Mouse (Mus musculus): ENCODE data around the gene Trim56. TPM values are rescaled to one million over a fixed set of nuclear protein-coding genes. Genes with fewer than 3 reads are reported as not detected.

Trim56 gene
- polyA plus RNA-seq, 1 experiment from 2014 or later, result 13.4 TPM

- no peak overlapping the region for H3K4me2 ChIP-seq (replicated peaks; ENCODE audit: low read depth, low read length)
- DNase-seq (ENCODE audit: low spot score) (no peak), ATAC-seq (no peak)
- H3K9ac ChIP-seq (replicated peaks; ENCODE audit: low read depth), result no peak overlapping the region
- TF ChIP-seq EP300 (IDR thresholded peaks at IDR 0.05) (no peak), CTCF (IDR thresholded peaks at IDR 0.05) (no peak)
- H3K27me3 ChIP-seq (replicated peaks; ENCODE audit: insufficient read depth, low read length), result no peaks in the 10 kb centered on the region
- no peaks in the 10 kb centered on the region; the same call in 1 of the 2 replicates for H3K4me1 ChIP-seq (ENCODE audit: insufficient read depth, low read depth, low read length)
- no peak overlapping the region for H3K27ac ChIP-seq (ENCODE audit: low read length)
- H3K4me3 ChIP-seq (ENCODE audit: low read depth, low read length), result no peak overlapping the region
- no peaks in the 10 kb centered on the region for H3K9me3 ChIP-seq (ENCODE audit: low read length)
- WGBS, result 65% methylated on average over 8 of the region's 8 CpGs
- peaks cover 6% of the 10 kb centered on the region; the same call in 1 of the 2 replicates for H3K36me3 ChIP-seq (ENCODE audit: insufficient read depth, low read length)
These were observed 50.1 kb downstream of the Trim56 start for GRCm38 (mm10) chr5:137065923-137066322.

GRCm38 (mm10) chr5:137065454-137065853 lies 50.6 kb downstream of the Trim56 start:
- TF ChIP-seq EP300 (IDR thresholded peaks at IDR 0.05), result no peak
- no peak for TF ChIP-seq CTCF (IDR thresholded peaks at IDR 0.05)
- no peak overlapping the region for H3K4me2 ChIP-seq (replicated peaks; ENCODE audit: low read depth, low read length)
- ATAC-seq (no peak), DNase-seq (ENCODE audit: low spot score) (no peak)
- WGBS, result 64% methylated on average over 6 of the region's 6 CpGs
- no peak overlapping the region for H3K4me3 ChIP-seq (ENCODE audit: low read depth, low read length)
- no peak overlapping the region for H3K9ac ChIP-seq (replicated peaks; ENCODE audit: low read depth)
- H3K4me1 ChIP-seq (ENCODE audit: insufficient read depth, low read depth, low read length), result no peaks in the 10 kb centered on the region
- no peaks in the 10 kb centered on the region for H3K27me3 ChIP-seq (replicated peaks; ENCODE audit: insufficient read depth, low read length)
- no peak overlapping the region for H3K27ac ChIP-seq (ENCODE audit: low read length)
- no peaks in the 10 kb centered on the region for H3K9me3 ChIP-seq (ENCODE audit: low read length)
- H3K36me3 ChIP-seq (ENCODE audit: insufficient read depth, low read length), result peaks cover 6% of the 10 kb centered on the region; the same call in 1 of the 2 replicates

GRCm38 (mm10) chr5:137062601-137063000 lies 53.4 kb downstream of the Trim56 start:
- 88% methylated on average over 5 of the region's 5 CpGs for WGBS

GRCm38 (mm10) chr5:137061809-137062481 lies 54.1 kb downstream of the Trim56 start:
- no peak overlapping the region for H3K27ac ChIP-seq (ENCODE audit: low read length)

More at GRCm38 (mm10) chr5:137062601-137063000, 53.4 kb downstream of the Trim56 start:
- no peaks in the 10 kb centered on the region for H3K27me3 ChIP-seq (replicated peaks; ENCODE audit: insufficient read depth, low read length)
- TF ChIP-seq CTCF (IDR thresholded peaks at IDR 0.05) (no peak), EP300 (IDR thresholded peaks at IDR 0.05) (no peak)
- H3K36me3 ChIP-seq (ENCODE audit: insufficient read depth, low read length), result peaks cover 6% of the 10 kb centered on the region; the same call in 1 of the 2 replicates
- H3K9ac ChIP-seq (replicated peaks; ENCODE audit: low read depth), result no peak overlapping the region
- H3K4me2 ChIP-seq (replicated peaks; ENCODE audit: low read depth, low read length), result no peak overlapping the region
- DNase-seq (ENCODE audit: low spot score) (no peak), ATAC-seq (no peak)
- H3K4me3 ChIP-seq (ENCODE audit: low read depth, low read length), result no peak overlapping the region
- no peak overlapping the region for H3K27ac ChIP-seq (ENCODE audit: low read length)
- no peaks in the 10 kb centered on the region for H3K4me1 ChIP-seq (ENCODE audit: insufficient read depth, low read depth, low read length)
- H3K9me3 ChIP-seq (ENCODE audit: low read length), result no peaks in the 10 kb centered on the region

More at GRCm38 (mm10) chr5:137061809-137062481, 54.1 kb downstream of the Trim56 start:
- Histone ChIP-seq H3K9ac (replicated peaks; ENCODE audit: low read depth) (no peak overlapping the region), H3K36me3 (ENCODE audit: insufficient read depth, low read length) (peaks cover 6% of the 10 kb centered on the region; the same call in 1 of the 2 replicates), H3K4me3 (ENCODE audit: low read depth, low read length) (no peak overlapping the region), H3K27me3 (replicated peaks; ENCODE audit: insufficient read depth, low read length) (no peaks in the 10 kb centered on the region), H3K4me1 (ENCODE audit: insufficient read depth, low read depth, low read length) (no peaks in the 10 kb centered on the region), H3K4me2 (replicated peaks; ENCODE audit: low read depth, low read length) (no peak overlapping the region), H3K9me3 (ENCODE audit: low read length) (no peaks in the 10 kb centered on the region)
- ATAC-seq (peak; percentile 81), DNase-seq (ENCODE audit: low spot score) (peak; percentile 69)
- TF ChIP-seq CTCF (IDR thresholded peaks at IDR 0.05) (peak; percentile 67), EP300 (IDR thresholded peaks at IDR 0.05) (no peak)
- WGBS, result 16% methylated on average over 10 of the region's 12 CpGs

Other genes with a start within 250 kb of the Trim56 start
- 1.6 and 2.2 TPM in 2 replicates for gene Col26a1, start 233.0 kb downstream of the Trim56 start, polyA plus RNA-seq (2015; fragmentation: Nextera tagmentation; extraction: Ambion mirVana)
- 41.9 and 53.5 TPM in 2 replicates for gene Ift22, start 208.1 kb downstream of the Trim56 start, polyA plus RNA-seq (2015; fragmentation: Nextera tagmentation; extraction: Ambion mirVana)
- 318 and 358 TPM in 2 replicates for gene Fis1, start 162.9 kb downstream of the Trim56 start, polyA plus RNA-seq (2015; fragmentation: Nextera tagmentation; extraction: Ambion mirVana)
- gene Cldn15, start 149.6 kb downstream of the Trim56 start, polyA plus RNA-seq (2015; fragmentation: Nextera tagmentation; extraction: Ambion mirVana), result 10.5 and 11.9 TPM in 2 replicates
- gene Plod3, start 129.2 kb downstream of the Trim56 start, polyA plus RNA-seq (2015; fragmentation: Nextera tagmentation; extraction: Ambion mirVana), result 38.3 and 41.7 TPM in 2 replicates
- gene Znhit1, start 128.2 kb downstream of the Trim56 start, polyA plus RNA-seq (2015; fragmentation: Nextera tagmentation; extraction: Ambion mirVana), result 80.8 and 83.9 TPM in 2 replicates
- 0.12 and 0.19 TPM in 2 replicates for gene Vgf, start 89.8 kb downstream of the Trim56 start, polyA plus RNA-seq (2015; fragmentation: Nextera tagmentation; extraction: Ambion mirVana)
- gene Ap1s1, start 70.1 kb downstream of the Trim56 start, polyA plus RNA-seq (2015; fragmentation: Nextera tagmentation; extraction: Ambion mirVana), result 112 and 125 TPM in 2 replicates
- 0.88 and 1.1 TPM in 2 replicates for gene Serpine1, start 43.9 kb downstream of the Trim56 start, polyA plus RNA-seq (2015; fragmentation: Nextera tagmentation; extraction: Ambion mirVana)
- gene Muc3, start 33.1 kb upstream of the Trim56 start, polyA plus RNA-seq (2015; fragmentation: Nextera tagmentation; extraction: Ambion mirVana), result not detected in 2 replicates
- gene Muc3a, start 96.2 kb upstream of the Trim56 start, polyA plus RNA-seq (2015; fragmentation: Nextera tagmentation; extraction: Ambion mirVana), result not detected in 2 replicates
- gene Ache, start 171.3 kb upstream of the Trim56 start, polyA plus RNA-seq (2015; fragmentation: Nextera tagmentation; extraction: Ambion mirVana), result 0.92 and 1.2 TPM in 2 replicates
- gene Ufsp1, start 178.4 kb upstream of the Trim56 start, polyA plus RNA-seq (2015; fragmentation: Nextera tagmentation; extraction: Ambion mirVana), result 4.7 and 7.2 TPM in 2 replicates
- 30.9 and 32.7 TPM in 2 replicates for gene Srrt, start 191.5 kb upstream of the Trim56 start, polyA plus RNA-seq (2015; fragmentation: Nextera tagmentation; extraction: Ambion mirVana)
- 45.8 and 50.1 TPM in 2 replicates for gene Trip6, start 198.2 kb upstream of the Trim56 start, polyA plus RNA-seq (2015; fragmentation: Nextera tagmentation; extraction: Ambion mirVana)
- 8.2 TPM in 2 replicates for gene Slc12a9, start 217.4 kb upstream of the Trim56 start, polyA plus RNA-seq (2015; fragmentation: Nextera tagmentation; extraction: Ambion mirVana)
- 30.9 and 33.2 TPM in 2 replicates for gene Ephb4, start 233.9 kb upstream of the Trim56 start, polyA plus RNA-seq (2015; fragmentation: Nextera tagmentation; extraction: Ambion mirVana)

Measured in lung, postnatal 0 days (tissue).